Mouse (Mus musculus): ENCODE data around the gene Dhrs1.

- TF ChIP-seq CTCF (IDR thresholded peaks at IDR 0.05; ENCODE audit: control insufficient read depth, insufficient read depth, low read length) = no peak
- no peak for TF ChIP-seq POLR2A (IDR thresholded peaks at IDR 0.05; ENCODE audit: borderline replicate concordance, control insufficient read depth, low read depth, low read length)
Measured at GRCm38 (mm10) chr14:55768555-55768954, 23.1 kb upstream of the Dhrs1 start.

Measured in bone marrow, adult 2 months (tissue).